ENCODE assay signal across 17 mouse cellular contexts in genomic region chr13:80346980-80347649, GRCm38 (mm10).
A peak's percentile ranks its signal among the peaks of the same experiment; 100 is the strongest.
DNase-seq lines count a peak whose midpoint lies in the region; ATAC-seq and TF ChIP-seq lines count a peak whose summit lies in the region.
"Had no signal": no experiment of that assay in that cellular context is flagged by ENCODE, and none has a peak within 500 bp of the region (broad histone marks: within the 10 kb centered on the region; RNA-seq: fewer than 3 reads in every experiment).

No protein-coding gene starts in this region.

- H3K9ac ChIP-seq in forebrain, embryonic 12.5 days = no peak overlapping the region
- H3K9ac ChIP-seq: limb, embryonic 12.5 days; liver, embryonic 14.5 days had no signal

- peak; percentile 48; the same call in 1 of the 2 replicates for ATAC-seq in forebrain, embryonic 12.5 days (ENCODE audit: low FRiP score)
- ATAC-seq: lung, postnatal 0 days had no signal

- peak; percentile 21 for DNase-seq in kidney, adult 2 months
- no peak for DNase-seq in kidney, postnatal 36 days
- peak; percentile 88 for DNase-seq in Muller cell, postnatal 12 days (ENCODE audit: inconsistent ontology term)
- DNase-seq in layer of hippocampus, adult 9-10 months (ENCODE audit: low spot score) = peak; percentile 7
- no peak for DNase-seq in ovary, adult 18-20 months (ENCODE audit: low spot score)
- DNase-seq in adrenal gland, postnatal 14 days = no peak
- DNase-seq in gastrocnemius, postnatal 10 days = no peak
- DNase-seq: adrenal gland, adult 8-10 months; cerebellum, postnatal 25 days; heart, adult 18-20 months; kidney, postnatal 10 days had no signal

- 27% methylated on average over 2 of the region's 2 CpGs for WGBS in kidney, adult 2 months
- WGBS in forebrain, embryonic 12.5 days = 54% methylated on average over 2 of the region's 2 CpGs

- no peak overlapping the region for H3K4me3 ChIP-seq in kidney, adult 2 months (ENCODE audit: insufficient read depth, low read depth, low read length)
- H3K4me3 ChIP-seq in forebrain, embryonic 12.5 days (replicated peaks) = no peak overlapping the region
- H3K4me3 ChIP-seq: limb, embryonic 12.5 days; megakaryocyte, embryonic 14.5 days had no signal

- no peak overlapping the region for H3K4me2 ChIP-seq in forebrain, embryonic 12.5 days
- H3K4me2 ChIP-seq: limb, embryonic 12.5 days had no signal

- no peaks in the 10 kb centered on the region for H3K4me1 ChIP-seq in kidney, adult 2 months (ENCODE audit: control insufficient read depth, insufficient read depth, low read length)
- no peaks in the 10 kb centered on the region for H3K4me1 ChIP-seq in forebrain, embryonic 12.5 days
- H3K4me1 ChIP-seq: limb, embryonic 12.5 days; megakaryocyte, embryonic 14.5 days had no signal

- no peak for TF ChIP-seq CTCF in kidney, adult 2 months (conservative IDR thresholded peaks at IDR 0.05; ENCODE audit: insufficient read depth, insufficient read length, low read depth, low read length)

- TF ChIP-seq POLR2A in kidney, adult 2 months (IDR thresholded peaks at IDR 0.05; ENCODE audit: low read depth, low read length) = no peak

- H3K27me3 ChIP-seq in kidney, adult 2 months (replicated peaks; ENCODE audit: control insufficient read depth, insufficient read depth, low read length) = no peaks in the 10 kb centered on the region
- no peaks in the 10 kb centered on the region for H3K27me3 ChIP-seq in forebrain, embryonic 12.5 days
- H3K27me3 ChIP-seq: limb, embryonic 12.5 days; megakaryocyte, embryonic 14.5 days had no signal

- H3K36me3 ChIP-seq in kidney, adult 2 months (ENCODE audit: control insufficient read depth, insufficient read depth, low read length) = no peaks in the 10 kb centered on the region
- no peaks in the 10 kb centered on the region for H3K36me3 ChIP-seq in forebrain, embryonic 12.5 days (replicated peaks)
- H3K36me3 ChIP-seq: G1E; limb, embryonic 12.5 days had no signal

- no peak overlapping the region for H3K27ac ChIP-seq in kidney, adult 2 months (ENCODE audit: insufficient read depth, low read depth, low read length)
- H3K27ac ChIP-seq in forebrain, embryonic 12.5 days = no peak overlapping the region
- H3K27ac ChIP-seq: limb, embryonic 12.5 days; liver, embryonic 14.5 days had no signal

- H3K9me3 ChIP-seq in forebrain, embryonic 12.5 days = no peaks in the 10 kb centered on the region
- H3K9me3 ChIP-seq: limb, embryonic 12.5 days; megakaryocyte, embryonic 14.5 days had no signal

Comparison
In these comparisons a context has a peak if more than half of its experiments do, and no peak if none do; other contexts are left out.
1. DNase-seq: peak in kidney, adult 2 months (single experiment), Muller cell, postnatal 12 days (single experiment) and layer of hippocampus, adult 9-10 months (single experiment); none in kidney, postnatal 36 days (0 of 2), ovary, adult 18-20 months (single experiment), adrenal gland, postnatal 14 days (single experiment) and gastrocnemius, postnatal 10 days (single experiment).